8 mouse cellular contexts compared by ENCODE assay signal in the genomic region with DNA sequence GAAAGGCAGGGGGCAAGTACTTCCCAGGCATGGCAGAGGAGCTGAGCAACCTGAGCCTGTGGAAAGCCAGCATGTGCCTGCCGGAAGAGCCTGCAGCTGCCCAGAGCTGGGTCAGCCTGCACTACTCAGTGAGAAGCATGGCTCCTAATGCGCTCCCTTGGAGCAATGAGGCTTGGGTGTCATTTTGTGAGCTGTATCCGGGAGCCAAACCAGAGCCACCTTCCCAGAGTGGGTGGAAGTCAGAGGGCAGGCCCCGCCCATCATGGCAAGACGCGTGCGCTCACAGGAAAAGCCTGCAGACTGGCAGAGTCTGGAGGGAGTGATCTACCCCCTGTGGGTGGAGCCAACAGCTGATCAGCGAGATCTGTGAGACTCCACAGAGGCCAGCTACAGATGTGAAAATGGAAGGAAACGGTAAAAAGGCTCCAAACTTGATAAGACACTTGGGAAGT.
DNase-seq lines count a peak whose midpoint lies in the region; ATAC-seq and TF ChIP-seq lines count a peak whose summit lies in the region.

No protein-coding gene starts in this region.

- no peak overlapping the region for H3K27ac ChIP-seq in hindbrain, postnatal 0 days
- H3K27ac ChIP-seq in liver, embryonic 12.5 days = no peak overlapping the region

- H3K9ac ChIP-seq in hindbrain, postnatal 0 days (replicated peaks; ENCODE audit: low read length) = no peak overlapping the region
- H3K9ac ChIP-seq in liver, embryonic 12.5 days = peak overlapping the region; percentile 59; the same call in 1 of the 2 replicates

- no peak for TF ChIP-seq CTCF in hindbrain, postnatal 0 days (IDR thresholded peaks at IDR 0.05; ENCODE audit: low read depth)

- H3K27me3 ChIP-seq in hindbrain, postnatal 0 days (ENCODE audit: insufficient read depth, low read length) = no peaks in the 10 kb centered on the region
- no peaks in the 10 kb centered on the region for H3K27me3 ChIP-seq in liver, embryonic 12.5 days (replicated peaks)
- no peaks in the 10 kb centered on the region for H3K27me3 ChIP-seq in myocyte (ENCODE audit: control insufficient read depth, insufficient read depth, insufficient read length)

- no peaks in the 10 kb centered on the region for H3K36me3 ChIP-seq in hindbrain, postnatal 0 days (ENCODE audit: insufficient read depth, low read length)
- no peaks in the 10 kb centered on the region for H3K36me3 ChIP-seq in liver, embryonic 12.5 days
- H3K36me3 ChIP-seq in myocyte (ENCODE audit: control insufficient read depth, insufficient read depth) = no peaks in the 10 kb centered on the region

- no peaks in the 10 kb centered on the region for H3K9me3 ChIP-seq in hindbrain, postnatal 0 days (ENCODE audit: low read length)
- no peaks in the 10 kb centered on the region for H3K9me3 ChIP-seq in liver, embryonic 12.5 days (replicated peaks)

- peak overlapping the region; percentile 21 for H3K4me3 ChIP-seq in hindbrain, postnatal 0 days (ENCODE audit: low read length)
- H3K4me3 ChIP-seq in liver, embryonic 12.5 days = peak overlapping the region; percentile 46
- H3K4me3 ChIP-seq in myocyte = no peak overlapping the region

- peak; percentile 3 for DNase-seq in right cerebral cortex, adult 18-20 months
- DNase-seq in right cerebral cortex, postnatal 25 days = no peak
- peak; percentile 74 for DNase-seq in c-Kit-positive CD71-positive TER-119-negative erythroid progenitor cells, embryonic 14.5 days (ENCODE audit: low read depth)
- DNase-seq in gastrocnemius, postnatal 10 days = peak; percentile 34
- DNase-seq in hindbrain, postnatal 0 days (ENCODE audit: low spot score) = peak; percentile 67
- peak; percentile 69 for DNase-seq in testis, postnatal 10 days (ENCODE audit: low spot score)

- no peak overlapping the region for H3ac ChIP-seq in myocyte (ENCODE audit: control insufficient read depth, insufficient read length)

- H3K79me2 ChIP-seq in myocyte (ENCODE audit: control insufficient read depth, insufficient read depth) = no peaks in the 10 kb centered on the region

- no peak for TF ChIP-seq POLR2A in myocyte (IDR thresholded peaks at IDR 0.05; ENCODE audit: insufficient read length, low read depth)

- under 1% methylated on average over 9 of the region's 9 CpGs for WGBS in hindbrain, postnatal 0 days
- WGBS in liver, embryonic 12.5 days (ENCODE audit: insufficient replicate concordance) = 2% methylated on average over 9 of the region's 9 CpGs

- no peaks in the 10 kb centered on the region for H3K4me1 ChIP-seq in hindbrain, postnatal 0 days (ENCODE audit: insufficient read depth, low read length)
- peaks cover 8% of the 10 kb centered on the region; the same call in 1 of the 2 replicates for H3K4me1 ChIP-seq in liver, embryonic 12.5 days

- peak overlapping the region; percentile 49 for H3K4me2 ChIP-seq in hindbrain, postnatal 0 days (ENCODE audit: low read depth, low read length)
- H3K4me2 ChIP-seq in liver, embryonic 12.5 days = peak overlapping the region; percentile 75
- peak overlapping the region; percentile 24 for H3K4me2 ChIP-seq in myocyte (ENCODE audit: low read depth)

- peak; percentile 90 for ATAC-seq in hindbrain, postnatal 0 days
- ATAC-seq in liver, embryonic 12.5 days = peak; percentile 99

TF ChIP-seq in myocyte, 11 proteins besides CTCF, POLR2A, EP300 and RAD21:
- TF ChIP-seq E2F4 (IDR thresholded peaks at IDR 0.05; ENCODE audit: insufficient read depth) = no peak
- peak in 1 of 3 experiments; percentile 15 for TF ChIP-seq MYOG (IDR thresholded peaks at IDR 0.05; ENCODE audit: control insufficient read depth in 1 of 3, insufficient read depth in 1 of 3, insufficient read length in 2 of 3, low read depth in 2 of 3)

Comparison
In these comparisons a context has a peak if more than half of its experiments do, and no peak if none do; other contexts are left out.
1. H3K4me2 ChIP-seq: peak in every context shown above with its lines; median percentile 75 in liver, embryonic 12.5 days; 49 in hindbrain, postnatal 0 days; 24 in myocyte.